Mouse (Mus musculus) stomach, postnatal 0 days (tissue): ENCODE results near the gene 0610030E20Rik. TPM values are rescaled to one million over a fixed set of nuclear protein-coding genes. Genes with fewer than 3 reads are reported as not detected.
A peak's percentile ranks its signal among the peaks of the same experiment; 100 is the strongest.

Source experiments
- ATAC-seq: fragments of 200-750 bp; cut with Nextera tagmentation; 2 replicates; pipeline ENCODE4 v1.8.0; 2017; ENCODE audit not compliant: low FRiP score, low TSS enrichment
- DNase-seq: peaks from one replicate; pipeline ENCODE4 v3.0.0-alpha.2; 2016; ENCODE audit warnings: low spot score
- H3K27ac ChIP-seq: fragments of 300-500 bp; sonication (generic); replicated peaks from 2 replicates; pipeline ENCODE4 v1.5.1; 2014; ENCODE audit warnings: mild to moderate bottlenecking, control low read depth
- H3K27me3 ChIP-seq: fragments of 300-500 bp; sonication (generic); 2 replicates; pipeline ENCODE4 v1.6.1; 2014; ENCODE audit warnings: low read length; ENCODE audit not compliant: control insufficient read depth, insufficient read depth
- H3K36me3 ChIP-seq: fragments of 300-500 bp; sonication (generic); 2 replicates; pipeline ENCODE4 v1.6.1; 2014; ENCODE audit warnings: low read length, mixed read lengths; ENCODE audit not compliant: control insufficient read depth, insufficient read depth
- H3K4me1 ChIP-seq: fragments of 300-500 bp; sonication (generic); replicated peaks from 2 replicates; pipeline ENCODE4 v1.6.1; 2014; ENCODE audit warnings: antibody characterized with exemption; ENCODE audit not compliant: control insufficient read depth, insufficient read depth
- H3K4me2 ChIP-seq: fragments of 300-500 bp; sonication (generic); replicated peaks from 2 replicates; pipeline ENCODE4 v1.6.1; 2014; ENCODE audit warnings: low read depth, mild to moderate bottlenecking, control low read depth, moderate library complexity
- H3K4me3 ChIP-seq: fragments of 300-500 bp; sonication (generic); 2 replicates; pipeline ENCODE4 v1.5.1; 2014; ENCODE audit warnings: low read depth, low read length, control low read depth
- H3K9ac ChIP-seq: fragments of 300-500 bp; sonication (generic); 2 replicates; pipeline ENCODE4 v1.6.1; 2014; ENCODE audit warnings: mild to moderate bottlenecking, low read length, control low read depth, mixed read lengths
- H3K9me3 ChIP-seq: fragments of 300-500 bp; sonication (generic); 2 replicates; pipeline ENCODE4 v1.6.1; 2016; ENCODE audit warnings: low read length; ENCODE audit not compliant: control insufficient read depth
- CTCF ChIP-seq: IDR thresholded peaks from 2 replicates; pipeline ENCODE4 v1.5.1; 2016; ENCODE audit warnings: antibody characterized with exemption, low read depth, mild to moderate bottlenecking, moderate library complexity
- EP300 ChIP-seq: optimal IDR thresholded peaks from 2 replicates; pipeline ENCODE3; 2016; ENCODE audit warnings: antibody characterized with exemption
- WGBS: fragments of 180-500 bp; shearing (Covaris S2); extraction: QIAGEN DNeasy Blood & Tissue Kit; methylation state at CpG from one replicate; pipeline ENCODE4 v1.1.7; 2014; 5-methylcytosine and 5-hydroxymethylcytosine counted together
- polyA plus RNA-seq: library from polyadenylated mRNA; unstranded; fragments of >200 nt; fragmentation: Nextera tagmentation; extraction: Ambion mirVana; gene quantifications from 2 replicates; pipeline ENCODE4 v1.2.1, GENCODE M21; 2015

The 0610030E20Rik gene
- polyA plus RNA-seq, 1 experiment from 2014 or later: 19.6 TPM

- Histone ChIP-seq H3K4me3 (no peak overlapping the region), H3K9me3 (no peaks in the 10 kb centered on the region), H3K4me1 (peaks cover 9% of the 10 kb centered on the region; the same call in 1 of the 2 replicates), H3K4me2 (0 out of 2 replicates have a peak overlapping the region, but pooled peaks have one; percentile 69), H3K9ac (no peak overlapping the region), H3K27me3 (no peaks in the 10 kb centered on the region), H3K36me3 (peaks cover 6% of the 10 kb centered on the region; the same call in 1 of the 2 replicates), H3K27ac (no peak overlapping the region)
- no peak for ATAC-seq
- no peak for TF ChIP-seq EP300
- no peak for TF ChIP-seq CTCF
- WGBS: 58% methylated on average over 10 of the region's 10 CpGs
- DNase-seq: no peak
Measured at GRCm38 (mm10) chr6:72388266-72388665, 41.1 kb downstream of the 0610030E20Rik start.

GRCm38 (mm10) chr6:72388791-72389329, 41.7 kb downstream of the 0610030E20Rik start:
- Histone ChIP-seq H3K27ac (peak overlapping the region; percentile 99), H3K9ac (peak overlapping the region; percentile 80), H3K4me3 (peak overlapping the region; percentile 63), H3K9me3 (no peaks in the 10 kb centered on the region), H3K4me2 (peak overlapping the region; percentile 69), H3K4me1 (peaks cover 9% of the 10 kb centered on the region; the same call in 1 of the 2 replicates), H3K27me3 (no peaks in the 10 kb centered on the region), H3K36me3 (peaks cover 6% of the 10 kb centered on the region; the same call in 1 of the 2 replicates)
- ATAC-seq: no peak
- TF ChIP-seq EP300 (no peak), CTCF (no peak)
- DNase-seq: no peak
- 62% methylated on average over 6 of the region's 6 CpGs for WGBS

GRCm38 (mm10) chr6:72389471-72389940, 42.4 kb downstream of the 0610030E20Rik start:
- H3K27me3 ChIP-seq: no peaks in the 10 kb centered on the region
- TF ChIP-seq CTCF: no peak
- no peak for TF ChIP-seq EP300
- H3K4me3 ChIP-seq: peak overlapping the region; percentile 63
- WGBS: 4% methylated on average over 13 of the region's 13 CpGs
- peak overlapping the region; percentile 80 for H3K9ac ChIP-seq
- DNase-seq: peak; percentile 66
- ATAC-seq: peak; percentile 64
- H3K27ac ChIP-seq: peak overlapping the region; percentile 99
- peaks cover 6% of the 10 kb centered on the region; the same call in 1 of the 2 replicates for H3K36me3 ChIP-seq
- peak overlapping the region; percentile 69 for H3K4me2 ChIP-seq
- no peaks in the 10 kb centered on the region for H3K9me3 ChIP-seq
- peaks cover 9% of the 10 kb centered on the region; the same call in 1 of the 2 replicates for H3K4me1 ChIP-seq

- H3K4me1 ChIP-seq: peaks cover 9% of the 10 kb centered on the region; the same call in 1 of the 2 replicates
- H3K36me3 ChIP-seq: peaks cover 4% of the 10 kb centered on the region; the same call in 1 of the 2 replicates
- ATAC-seq: peak; percentile 91
- H3K9me3 ChIP-seq: no peaks in the 10 kb centered on the region
- peak within 1 kb of the TSS; percentile 69 for H3K4me2 ChIP-seq
- H3K9ac ChIP-seq: peak within 1 kb of the TSS; percentile 80
- peak; percentile 91 for DNase-seq
- under 1% methylated on average over 26 of the region's 33 CpGs for WGBS
- H3K4me3 ChIP-seq: peak within 1 kb of the TSS; percentile 63
- no peak for TF ChIP-seq EP300
- TF ChIP-seq CTCF: peak; percentile 65
- no peaks in the 10 kb centered on the region for H3K27me3 ChIP-seq
- peak within 1 kb of the TSS; percentile 99 for H3K27ac ChIP-seq
Measured at GRCm38 (mm10) chr6:72389941-72390771, 43.0 kb downstream of the 0610030E20Rik start, which contains the start of gene Vamp8. Gene Vamp8 (minus strand): TSS chr6:72390703.

GRCm38 (mm10) chr6:72390795-72391521, 43.8 kb downstream of the 0610030E20Rik start:
- WGBS: 12% methylated on average over 12 of the region's 12 CpGs
- H3K27me3 ChIP-seq: no peaks in the 10 kb centered on the region
- H3K4me1 ChIP-seq: peaks cover 9% of the 10 kb centered on the region; the same call in 1 of the 2 replicates
- no peaks in the 10 kb centered on the region for H3K9me3 ChIP-seq
- peak overlapping the region; percentile 80 for H3K9ac ChIP-seq
- TF ChIP-seq CTCF (no peak; the same call in none of the 2 replicates), EP300 (no peak)
- peak overlapping the region; percentile 69 for H3K4me2 ChIP-seq
- peak; percentile 49 for DNase-seq
- ATAC-seq: peak; percentile 54
- peak overlapping the region; percentile 99 for H3K27ac ChIP-seq
- 0 out of 2 replicates have a peak, but pooled peaks cover 2% of the 10 kb centered on the region for H3K36me3 ChIP-seq
- H3K4me3 ChIP-seq: peak overlapping the region; percentile 63
